Mouse (Mus musculus) regulatory T cell (primary cell): ENCODE measurements around the gene 2510009E07Rik.
"Not testable (repeated sequence)": the region's sequence is repeated elsewhere in the genome, so short reads cannot be mapped to it uniquely, and the experiment has no call there.

Source experiments
- in situ Hi-C: fragments of 300-600 bp; cut with MboI, MseI; formaldehyde crosslinking; loops from one replicate; pipeline ENCODE4 v1.15.1; 2025; ENCODE audit warnings: high pct_unique_total_duplicates

Gene 2510009E07Rik

GRCm38 (mm10) chr16:21676791-21677190 lies 17.7 kb downstream of the 2510009E07Rik start:
- in situ Hi-C loops, result no loop called here

GRCm38 (mm10) chr16:21673651-21674050 lies 20.8 kb downstream of the 2510009E07Rik start:
- in situ Hi-C loops, result not testable (repeated sequence)

- in situ Hi-C loops, result not testable (repeated sequence)
Measured at GRCm38 (mm10) chr16:21673046-21673445, 21.4 kb downstream of the 2510009E07Rik start.

- in situ Hi-C loops, result no loop called here
Measured at GRCm38 (mm10) chr16:21671878-21672277, 22.6 kb downstream of the 2510009E07Rik start.

GRCm38 (mm10) chr16:21665423-21665986 lies 29.0 kb downstream of the 2510009E07Rik start:
- in situ Hi-C loops, result no loop called here

- in situ Hi-C loops, result no loop called here
Measured at GRCm38 (mm10) chr16:21664633-21665363, 29.7 kb downstream of the 2510009E07Rik start.

- in situ Hi-C loops, result no loop called here
Measured at GRCm38 (mm10) chr16:21655961-21656360, 38.5 kb downstream of the 2510009E07Rik start.

GRCm38 (mm10) chr16:21655291-21655690 lies 39.2 kb downstream of the 2510009E07Rik start:
- in situ Hi-C loops, result no loop called here

- in situ Hi-C loops, result no loop called here
Measured at GRCm38 (mm10) chr16:21654384-21654783, 40.1 kb downstream of the 2510009E07Rik start.

- in situ Hi-C loops, result no loop called here
Measured at GRCm38 (mm10) chr16:21653151-21653550, 41.3 kb downstream of the 2510009E07Rik start.

GRCm38 (mm10) chr16:21651161-21651560 lies 43.3 kb downstream of the 2510009E07Rik start:
- in situ Hi-C loops, result no loop called here

- in situ Hi-C loops, result no loop called here
Measured at GRCm38 (mm10) chr16:21650289-21650688, 44.2 kb downstream of the 2510009E07Rik start.

- in situ Hi-C loops, result no loop called here
Measured at GRCm38 (mm10) chr16:21648800-21649199, 45.7 kb downstream of the 2510009E07Rik start.

- in situ Hi-C loops, result no loop called here
Measured at GRCm38 (mm10) chr16:21646496-21646895, 48.0 kb downstream of the 2510009E07Rik start.

GRCm38 (mm10) chr16:21645915-21646314 lies 48.5 kb downstream of the 2510009E07Rik start:
- in situ Hi-C loops, result no loop called here

GRCm38 (mm10) chr16:21644574-21644973 lies 49.9 kb downstream of the 2510009E07Rik start:
- in situ Hi-C loops, result no loop called here

- in situ Hi-C loops, result no loop called here
Measured at GRCm38 (mm10) chr16:21644066-21644561, 50.4 kb downstream of the 2510009E07Rik start.

- in situ Hi-C loops, result no loop called here
Measured at GRCm38 (mm10) chr16:21643621-21644041, 50.8 kb downstream of the 2510009E07Rik start.

- in situ Hi-C loops, result no loop called here
Measured at GRCm38 (mm10) chr16:21642906-21643305, 51.6 kb downstream of the 2510009E07Rik start.

GRCm38 (mm10) chr16:21641944-21642343 lies 52.5 kb downstream of the 2510009E07Rik start:
- in situ Hi-C loops, result no loop called here

GRCm38 (mm10) chr16:21640766-21641499 lies 53.5 kb downstream of the 2510009E07Rik start:
- in situ Hi-C loops, result no loop called here

GRCm38 (mm10) chr16:21637201-21637819 lies 57.2 kb downstream of the 2510009E07Rik start:
- in situ Hi-C loops, result no loop called here
